Mouse (Mus musculus): ENCODE data around the gene Tex2. TPM values are rescaled to one million over a fixed set of nuclear protein-coding genes. Genes with fewer than 3 reads are reported as not detected.
A peak's percentile ranks its signal among the peaks of the same experiment; 100 is the strongest.
"Not testable (repeated sequence)": the region's sequence is repeated elsewhere in the genome, so short reads cannot be mapped to it uniquely, and the experiment has no call there.

Gene Tex2
- polyA plus RNA-seq, 1 experiment = 25.0 TPM

DNA sequence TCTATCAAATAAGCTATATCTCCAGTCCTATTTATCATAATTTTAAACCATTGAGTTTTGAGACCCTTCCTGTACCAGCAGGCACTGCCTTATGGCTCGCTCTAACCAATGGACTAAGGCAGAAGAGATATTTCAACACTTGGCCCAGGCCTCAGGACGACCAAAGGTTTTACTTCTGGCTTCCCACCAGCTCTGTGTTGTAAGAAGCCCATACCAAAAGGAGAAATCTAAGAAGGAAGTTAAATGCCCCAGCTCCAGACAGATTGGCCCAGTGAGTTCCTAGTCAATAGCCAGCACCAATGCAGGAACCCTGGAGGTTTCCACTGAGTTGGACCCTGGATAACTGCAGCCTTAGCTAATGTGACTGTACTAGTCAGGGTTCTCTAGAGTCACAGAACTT lies 10.4 kb upstream of the Tex2 start:
- no peak for TF ChIP-seq POLR2A (IDR thresholded peaks at IDR 0.05; ENCODE audit: borderline replicate concordance, low read depth, low read length)
- TF ChIP-seq CTCF (IDR thresholded peaks at IDR 0.05; ENCODE audit: low read depth, low read length) = no peak
- Histone ChIP-seq H3K4me1 (ENCODE audit: control insufficient read depth, insufficient read depth, low read length) (peaks cover 21% of the 10 kb centered on the region), H3K4me3 (ENCODE audit: insufficient read depth, low read length) (no peak overlapping the region), H3K27ac (ENCODE audit: insufficient read depth, low read depth, low read length) (peak overlapping the region; percentile 29)

DNA sequence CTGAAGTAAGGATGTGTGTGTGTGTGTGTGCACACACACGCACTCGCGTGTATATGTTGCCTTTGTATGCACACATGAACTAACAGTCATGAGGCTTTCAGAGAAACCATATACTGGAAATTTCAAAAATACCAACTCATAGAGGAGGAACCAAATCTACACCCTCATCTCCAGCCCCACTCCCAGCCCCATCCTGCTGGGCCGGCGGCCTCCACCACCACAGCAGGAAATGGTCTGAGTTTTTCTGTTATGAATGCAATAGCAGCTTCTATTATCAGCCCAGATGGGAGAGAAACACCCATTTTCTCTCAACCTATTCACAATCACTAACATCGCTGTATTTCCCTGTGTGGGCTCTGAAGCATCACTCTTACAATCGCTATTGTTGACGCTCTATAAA lies 8.8 kb upstream of the Tex2 start:
- TF ChIP-seq CTCF (IDR thresholded peaks at IDR 0.05; ENCODE audit: low read depth, low read length) = no peak
- no peak for TF ChIP-seq POLR2A (IDR thresholded peaks at IDR 0.05; ENCODE audit: borderline replicate concordance, low read depth, low read length)
- H3K4me1 ChIP-seq (ENCODE audit: control insufficient read depth, insufficient read depth, low read length) = peaks cover 27% of the 10 kb centered on the region
- no peak overlapping the region for H3K27ac ChIP-seq (ENCODE audit: insufficient read depth, low read depth, low read length)
- H3K4me3 ChIP-seq (ENCODE audit: insufficient read depth, low read length) = no peak overlapping the region

DNA sequence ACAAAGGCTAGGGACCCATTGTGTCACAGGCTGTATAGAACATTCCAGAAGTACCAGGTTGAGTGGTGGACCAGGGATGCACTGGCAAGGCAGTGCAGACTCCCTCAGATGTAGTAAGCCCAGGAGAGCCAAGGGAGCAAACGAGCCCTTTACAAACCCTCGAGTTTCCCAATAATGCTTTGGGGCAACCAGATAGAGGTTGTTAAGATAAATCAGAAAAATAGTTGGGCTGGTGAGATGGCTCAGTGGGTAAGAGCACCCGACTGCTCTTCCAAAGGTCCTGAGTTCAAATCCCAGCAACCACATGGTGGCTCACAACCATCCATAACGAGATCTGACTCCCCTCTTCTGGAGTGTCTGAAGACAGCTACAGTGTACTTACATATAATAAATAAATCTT lies 5.5 kb upstream of the Tex2 start:
- H3K27ac ChIP-seq (ENCODE audit: insufficient read depth, low read depth, low read length); H3K4me3 ChIP-seq (ENCODE audit: insufficient read depth, low read length): not testable (repeated sequence)
- peaks cover 37% of the 10 kb centered on the region for H3K4me1 ChIP-seq (ENCODE audit: control insufficient read depth, insufficient read depth, low read length)

DNA sequence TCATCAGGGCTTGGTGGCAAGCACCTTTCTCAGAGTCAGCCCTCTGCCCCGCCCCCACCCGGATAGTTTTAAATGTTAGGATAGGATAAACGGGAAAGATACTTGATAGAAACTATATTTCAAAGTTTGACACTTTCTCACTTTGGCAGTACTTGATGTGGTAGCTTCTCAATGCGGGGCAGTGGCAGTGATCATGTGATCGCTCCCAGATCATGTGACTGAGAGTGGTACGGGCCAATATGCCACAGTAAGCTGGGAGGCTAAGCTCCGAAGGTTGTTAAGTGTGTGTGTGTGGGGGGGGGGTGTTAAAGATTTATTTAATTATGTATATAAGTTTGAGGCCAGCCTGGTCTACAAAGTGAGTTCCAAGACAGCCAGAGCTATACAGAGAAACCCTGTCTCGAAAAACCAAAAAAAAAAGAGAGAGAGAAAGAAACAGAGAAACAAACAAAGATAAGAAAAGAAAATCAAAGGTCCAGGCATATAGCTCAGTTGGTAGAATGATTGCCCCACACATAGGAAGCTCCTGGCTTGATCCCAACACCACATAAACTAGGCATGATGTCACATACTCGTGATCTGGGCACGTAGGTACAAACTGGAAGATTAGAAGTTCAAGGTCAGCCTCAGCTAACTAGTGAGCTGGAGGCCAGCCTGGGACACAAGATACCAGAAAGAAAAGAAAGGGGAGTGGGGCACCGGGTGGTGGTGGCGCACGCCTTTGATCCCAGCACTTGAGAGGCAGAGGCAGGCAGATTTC lies 4.8 kb upstream of the Tex2 start:
- Histone ChIP-seq H3K4me3 (ENCODE audit: insufficient read depth, low read length) (no peak overlapping the region), H3K4me1 (ENCODE audit: control insufficient read depth, insufficient read depth, low read length) (peaks cover 34% of the 10 kb centered on the region), H3K27ac (ENCODE audit: insufficient read depth, low read depth, low read length) (no peak overlapping the region)
- TF ChIP-seq POLR2A (IDR thresholded peaks at IDR 0.05; ENCODE audit: borderline replicate concordance, low read depth, low read length) = no peak
- no peak for TF ChIP-seq CTCF (IDR thresholded peaks at IDR 0.05; ENCODE audit: low read depth, low read length)

DNA sequence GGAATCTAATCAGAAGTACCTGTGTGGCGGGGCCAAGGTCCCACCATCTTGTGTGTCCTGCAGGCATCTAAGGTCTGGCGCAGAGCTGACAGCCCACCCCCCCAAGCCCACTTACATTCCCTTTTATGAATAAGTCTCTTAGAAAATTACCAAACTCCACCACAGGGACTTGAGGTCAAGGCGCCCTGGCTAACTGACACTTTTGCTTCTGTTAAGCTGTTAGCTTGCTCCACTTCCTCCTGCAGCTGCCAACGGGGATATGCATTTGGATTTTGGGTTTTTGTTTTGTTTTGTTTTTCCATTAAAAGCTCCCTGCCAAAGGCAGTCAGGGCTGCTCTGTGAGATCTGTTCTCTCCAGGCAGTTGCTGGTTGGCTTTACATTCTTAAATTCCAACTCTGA lies 2.3 kb upstream of the Tex2 start:
- peaks cover 30% of the 10 kb centered on the region for H3K4me1 ChIP-seq (ENCODE audit: control insufficient read depth, insufficient read depth, low read length)
- TF ChIP-seq POLR2A (IDR thresholded peaks at IDR 0.05; ENCODE audit: borderline replicate concordance, low read depth, low read length) (no peak), CTCF (IDR thresholded peaks at IDR 0.05; ENCODE audit: low read depth, low read length) (no peak)
- peak overlapping the region; percentile 34 for H3K27ac ChIP-seq (ENCODE audit: insufficient read depth, low read depth, low read length)

DNA sequence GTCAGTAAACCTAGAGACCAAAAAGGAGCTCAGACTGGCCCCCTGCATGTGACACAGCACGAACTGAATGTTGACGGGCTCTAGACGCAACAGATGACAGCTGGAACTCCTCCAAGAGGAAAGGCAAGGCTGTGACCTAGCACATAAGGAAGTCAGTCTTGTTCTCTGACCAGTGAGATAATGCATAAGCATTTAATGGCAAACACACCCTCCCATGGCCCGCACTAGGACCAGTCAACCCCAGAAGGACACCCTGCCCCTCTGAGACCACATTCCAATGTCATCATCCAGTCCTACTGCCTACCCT lies 1.1 kb upstream of the Tex2 start:
- Histone ChIP-seq H3K27ac (ENCODE audit: insufficient read depth, low read depth, low read length) (peak overlapping the region; percentile 88), H3K4me1 (ENCODE audit: control insufficient read depth, insufficient read depth, low read length) (peaks cover 37% of the 10 kb centered on the region), H3K4me3 (ENCODE audit: insufficient read depth, low read length) (0 out of 2 replicates have a peak overlapping the region, but pooled peaks have one; percentile 6)
- TF ChIP-seq CTCF (IDR thresholded peaks at IDR 0.05; ENCODE audit: low read depth, low read length) (no peak), POLR2A (IDR thresholded peaks at IDR 0.05; ENCODE audit: borderline replicate concordance, low read depth, low read length) (no peak)

More for the DNA sequence above, 2.3 kb upstream of the Tex2 start:
- H3K4me3 ChIP-seq (ENCODE audit: insufficient read depth, low read length) = no peak overlapping the region

DNA sequence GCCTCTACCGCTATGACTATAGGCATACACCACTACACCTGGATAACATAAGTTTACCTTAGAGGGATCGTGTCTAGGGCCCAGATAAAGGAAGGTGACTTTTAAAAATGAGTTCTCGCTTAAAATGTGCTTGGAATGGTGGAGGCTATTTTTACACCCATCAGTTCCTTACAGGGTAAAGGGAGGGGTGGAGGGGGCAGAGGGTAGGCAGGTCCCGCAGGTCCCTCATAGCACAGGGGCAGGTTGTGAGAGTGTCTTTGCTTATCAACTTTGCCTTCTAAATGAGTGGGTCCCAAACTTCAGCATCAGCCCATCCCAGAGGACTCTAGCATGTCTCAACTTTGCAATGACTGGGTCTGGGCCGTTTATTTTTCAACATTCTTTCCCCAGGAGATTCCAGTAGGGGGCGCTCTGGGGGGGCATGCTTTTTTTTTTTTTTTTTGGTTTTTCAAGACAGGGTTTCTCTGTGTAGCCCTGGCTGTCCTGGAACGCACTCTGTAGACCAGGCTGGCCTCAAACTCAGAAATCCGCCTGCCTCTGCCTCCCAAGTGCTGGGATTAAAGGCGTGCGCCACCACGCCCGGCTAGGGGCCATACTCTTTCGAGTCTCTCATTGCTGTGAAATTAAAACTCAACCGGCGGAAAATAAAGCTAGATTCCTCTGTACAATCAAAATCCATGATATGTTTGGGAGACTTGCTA lies 565 bp upstream of the Tex2 start:
- H3K4me3 ChIP-seq (ENCODE audit: insufficient read depth, low read length) = peak overlapping the region; percentile 50
- peaks cover 37% of the 10 kb centered on the region for H3K4me1 ChIP-seq (ENCODE audit: control insufficient read depth, insufficient read depth, low read length)
- peak overlapping the region; percentile 88 for H3K27ac ChIP-seq (ENCODE audit: insufficient read depth, low read depth, low read length)
- TF ChIP-seq POLR2A (IDR thresholded peaks at IDR 0.05; ENCODE audit: borderline replicate concordance, low read depth, low read length) (no peak), CTCF (IDR thresholded peaks at IDR 0.05; ENCODE audit: low read depth, low read length) (peak; percentile 65)

DNA sequence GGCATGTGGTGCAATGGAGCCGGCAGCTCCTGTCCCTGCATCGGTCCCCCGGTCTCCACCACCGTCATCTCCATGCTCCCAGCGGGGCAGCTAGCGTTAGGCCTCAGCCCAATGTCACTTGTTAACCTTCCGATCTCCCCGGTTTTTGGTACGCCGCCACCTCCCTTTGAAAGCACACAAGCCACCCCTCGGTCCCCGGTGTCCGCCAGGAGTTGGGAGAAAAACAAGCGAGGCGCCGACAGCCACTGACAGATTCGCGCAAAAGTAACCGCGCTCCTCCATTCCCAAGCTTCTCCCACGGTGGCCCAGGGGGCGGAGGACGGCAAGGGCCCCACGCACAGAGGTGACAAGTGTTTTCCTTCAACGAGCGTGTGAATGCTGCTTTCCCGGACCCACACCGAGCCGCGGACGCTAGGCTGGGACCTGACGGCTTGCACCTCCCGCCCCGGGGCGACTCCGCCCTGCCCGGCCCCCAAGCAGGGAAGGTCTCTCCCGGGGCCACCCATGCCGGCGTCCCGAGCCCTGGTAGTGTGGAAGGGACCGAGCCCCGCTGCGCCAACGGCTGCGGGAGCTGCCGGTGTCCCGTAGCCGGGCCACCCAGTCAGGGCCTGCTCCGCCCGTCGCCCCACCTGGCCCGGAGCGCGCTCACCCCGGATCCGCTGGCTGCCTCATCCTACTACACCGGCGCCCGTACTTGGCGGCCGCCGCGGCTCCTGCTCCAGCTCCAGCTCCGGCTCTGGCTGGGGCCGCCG lies 838 bp downstream of the Tex2 start:
- Histone ChIP-seq H3K27ac (ENCODE audit: insufficient read depth, low read depth, low read length) (peak overlapping the region; percentile 77), H3K4me3 (ENCODE audit: insufficient read depth, low read length) (peak overlapping the region; percentile 98), H3K4me1 (ENCODE audit: control insufficient read depth, insufficient read depth, low read length) (peaks cover 31% of the 10 kb centered on the region)
- no peak for TF ChIP-seq POLR2A (IDR thresholded peaks at IDR 0.05; ENCODE audit: borderline replicate concordance, low read depth, low read length)
- no peak for TF ChIP-seq CTCF (IDR thresholded peaks at IDR 0.05; ENCODE audit: low read depth, low read length)

DNA sequence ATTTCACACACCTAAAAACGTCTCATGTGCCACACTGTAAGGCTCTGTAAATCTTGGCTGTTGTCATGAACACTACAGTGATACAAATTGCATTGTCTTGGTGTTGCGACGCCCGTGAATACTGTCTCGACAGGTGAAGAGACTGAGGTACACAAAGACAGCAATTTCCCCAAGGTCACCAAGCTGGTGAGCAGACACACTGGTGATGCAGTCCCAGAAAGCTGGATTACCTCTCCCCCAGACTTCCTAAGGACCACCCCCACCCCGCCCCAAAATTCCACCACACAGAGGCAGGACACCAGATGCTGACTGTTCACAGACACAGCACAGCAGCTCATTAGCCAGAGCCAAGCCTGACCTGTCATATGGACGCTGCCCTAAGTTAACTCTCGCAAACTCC lies 3.5 kb downstream of the Tex2 start:
- no peak for TF ChIP-seq POLR2A (IDR thresholded peaks at IDR 0.05; ENCODE audit: borderline replicate concordance, low read depth, low read length)
- no peak for TF ChIP-seq CTCF (IDR thresholded peaks at IDR 0.05; ENCODE audit: low read depth, low read length)
- Histone ChIP-seq H3K4me1 (ENCODE audit: control insufficient read depth, insufficient read depth, low read length) (peaks cover 20% of the 10 kb centered on the region), H3K27ac (ENCODE audit: insufficient read depth, low read depth, low read length) (no peak overlapping the region), H3K4me3 (ENCODE audit: insufficient read depth, low read length) (no peak overlapping the region)

DNA sequence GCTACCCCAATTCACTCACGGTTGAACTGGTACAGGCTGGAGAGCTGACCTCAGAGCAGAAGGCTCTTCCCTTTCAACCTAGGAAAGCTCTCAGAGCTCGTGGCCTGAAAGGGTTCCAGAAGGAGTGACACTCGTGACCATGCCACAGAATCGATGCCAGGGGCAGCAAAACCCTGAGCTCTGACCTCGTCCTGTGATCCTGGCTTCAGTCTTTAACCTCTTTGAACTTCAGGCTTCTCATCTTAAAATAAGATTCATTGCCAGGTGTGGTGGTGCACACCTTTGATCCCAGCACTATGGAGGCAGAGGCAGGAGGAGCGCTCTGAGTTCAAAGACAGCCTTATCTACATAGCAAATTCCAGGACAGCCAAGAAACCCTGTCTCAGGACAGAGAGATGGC lies 5.9 kb downstream of the Tex2 start:
- no peak for TF ChIP-seq CTCF (IDR thresholded peaks at IDR 0.05; ENCODE audit: low read depth, low read length)
- H3K4me1 ChIP-seq (ENCODE audit: control insufficient read depth, insufficient read depth, low read length) = peaks cover 15% of the 10 kb centered on the region

More for the DNA sequence above, 5.9 kb downstream of the Tex2 start:
- no peak overlapping the region for H3K27ac ChIP-seq (ENCODE audit: insufficient read depth, low read depth, low read length)
- H3K4me3 ChIP-seq (ENCODE audit: insufficient read depth, low read length) = no peak overlapping the region
